ENCODE assay signal across 8 mouse cellular contexts in genomic region chr4:41645488-41645887, GRCm38 (mm10). TPM values are rescaled to one million over a fixed set of nuclear protein-coding genes. Genes with fewer than 3 reads are reported as not detected.
DNase-seq lines count a peak whose midpoint lies in the region; ATAC-seq lines count a peak whose summit lies in the region.

No protein-coding gene starts in this region.

- H3K9me3 ChIP-seq in heart, embryonic 10.5 days: no peaks in the 10 kb centered on the region
- H3K9me3 ChIP-seq in forebrain, embryonic 16.5 days (ENCODE audit: control insufficient read depth, low read length): no peaks in the 10 kb centered on the region

- H3K9ac ChIP-seq in forebrain, embryonic 16.5 days (replicated peaks; ENCODE audit: low read depth, low read length): no peak overlapping the region

- 0 out of 2 replicates have a peak, but pooled peaks cover 6% of the 10 kb centered on the region for H3K27me3 ChIP-seq in heart, embryonic 10.5 days (ENCODE audit: insufficient read depth, poor library complexity, severe bottlenecking)
- H3K27me3 ChIP-seq in forebrain, embryonic 16.5 days (replicated peaks; ENCODE audit: control insufficient read depth, insufficient read depth, low read length): no peaks in the 10 kb centered on the region

- ATAC-seq in forebrain, embryonic 16.5 days: peak; percentile 47; the same call in 1 of the 2 replicates

- H3K4me2 ChIP-seq in forebrain, embryonic 16.5 days (ENCODE audit: low read length): no peak overlapping the region

- H3K36me3 ChIP-seq in heart, embryonic 10.5 days: no peaks in the 10 kb centered on the region
- H3K36me3 ChIP-seq in forebrain, embryonic 16.5 days (ENCODE audit: control insufficient read depth, insufficient read depth): no peaks in the 10 kb centered on the region

- peak; percentile 63 for DNase-seq in heart, postnatal 4 days
- DNase-seq in heart, embryonic 10.5 days (ENCODE audit: low spot score): no peak
- DNase-seq in ZHBTc4 (ENCODE audit: low read depth, low spot score): peak; percentile 45
- peak; percentile 27 for DNase-seq in lung, postnatal 25 days (ENCODE audit: low spot score)
- DNase-seq in B cell, adult 2 months: no peak
- DNase-seq in frontal cortex, postnatal 25 days (ENCODE audit: low spot score in 2 of 2): no peak
- no peak for DNase-seq in adrenal gland, postnatal 4 days (ENCODE audit: low spot score in 2 of 2)

- H3K27ac ChIP-seq in heart, embryonic 10.5 days: no peak overlapping the region
- H3K27ac ChIP-seq in forebrain, embryonic 16.5 days (ENCODE audit: low read length): no peak overlapping the region

- 27% methylated on average over 5 of the region's 5 CpGs for WGBS in heart, embryonic 10.5 days
- 25% methylated on average over 5 of the region's 5 CpGs for WGBS in forebrain, embryonic 16.5 days

- H3K4me1 ChIP-seq in heart, embryonic 10.5 days: 0 out of 2 replicates have a peak, but pooled peaks cover 3% of the 10 kb centered on the region
- H3K4me1 ChIP-seq in forebrain, embryonic 16.5 days (replicated peaks; ENCODE audit: control insufficient read depth, insufficient read depth, low read length): 0 out of 2 replicates have a peak, but pooled peaks cover 1% of the 10 kb centered on the region

- H3K4me3 ChIP-seq in heart, embryonic 10.5 days: no peak overlapping the region
- H3K4me3 ChIP-seq in forebrain, embryonic 16.5 days (replicated peaks; ENCODE audit: low read length): no peak overlapping the region

RNA-seq across cellular contexts. Expression of gene Enho, which starts 5.4 kb away (rescaled TPM):
- 1 to 10 TPM; 5.5 to 5.8 TPM for total RNA-seq in heart, postnatal 4 days (2021)
- 5.3 and 8.9 TPM in 2 replicates for polyA plus RNA-seq in heart, embryonic 10.5 days (2016; fragmentation: Nextera tagmentation; extraction: Ambion mirVana)
- polyA plus RNA-seq in forebrain, embryonic 16.5 days (2015; fragmentation: Nextera tagmentation; extraction: Ambion mirVana): 51.5 and 68.4 TPM in 2 replicates
- 1 to 10 TPM; 8.9 to 9.1 TPM for total RNA-seq in adrenal gland, postnatal 4 days (2021)

RNA-seq across cellular contexts. Expression of gene Cntfr, which starts 51.4 kb away (rescaled TPM):
- total RNA-seq in heart, postnatal 4 days (2021): 1 to 10 TPM; 3.9 to 4.0 TPM
- polyA plus RNA-seq in heart, embryonic 10.5 days (2016; fragmentation: Nextera tagmentation; extraction: Ambion mirVana): 2.6 and 8.9 TPM in 2 replicates
- polyA plus RNA-seq in forebrain, embryonic 16.5 days (2015; fragmentation: Nextera tagmentation; extraction: Ambion mirVana): 12.3 and 16.7 TPM in 2 replicates
- total RNA-seq in adrenal gland, postnatal 4 days (2021): 10 to 100 TPM; 46.1 to 52.3 TPM

RNA-seq across cellular contexts. Expression of gene Il11ra1, which starts 54.3 kb away (rescaled TPM):
- 10 to 100 TPM; 50.0 to 53.5 TPM for total RNA-seq in heart, postnatal 4 days (2021)
- 144 and 147 TPM in 2 replicates for polyA plus RNA-seq in heart, embryonic 10.5 days (2016; fragmentation: Nextera tagmentation; extraction: Ambion mirVana)
- polyA plus RNA-seq in forebrain, embryonic 16.5 days (2015; fragmentation: Nextera tagmentation; extraction: Ambion mirVana): 28.3 and 29.2 TPM in 2 replicates
- 10 to 100 TPM; 87.9 to 89.4 TPM for total RNA-seq in adrenal gland, postnatal 4 days (2021)

Comparison
In these comparisons a context has a peak if more than half of its experiments do, and no peak if none do; other contexts are left out.
1. DNase-seq: peak in heart, postnatal 4 days (single experiment), ZHBTc4 (single experiment) and lung, postnatal 25 days (single experiment); none in heart, embryonic 10.5 days (single experiment), B cell, adult 2 months (0 of 2), frontal cortex, postnatal 25 days (0 of 2) and adrenal gland, postnatal 4 days (0 of 2).
2. RNA of gene Cntfr, which starts 51.4 kb away (total RNA-seq): 46.1 to 52.3 TPM in adrenal gland, postnatal 4 days; 3.9 to 4.0 TPM in heart, postnatal 4 days; every median in the first group is over 4 times any median in the second.